Comparison of ENCODE assay signal across 12 mouse cellular contexts in the genomic region with DNA sequence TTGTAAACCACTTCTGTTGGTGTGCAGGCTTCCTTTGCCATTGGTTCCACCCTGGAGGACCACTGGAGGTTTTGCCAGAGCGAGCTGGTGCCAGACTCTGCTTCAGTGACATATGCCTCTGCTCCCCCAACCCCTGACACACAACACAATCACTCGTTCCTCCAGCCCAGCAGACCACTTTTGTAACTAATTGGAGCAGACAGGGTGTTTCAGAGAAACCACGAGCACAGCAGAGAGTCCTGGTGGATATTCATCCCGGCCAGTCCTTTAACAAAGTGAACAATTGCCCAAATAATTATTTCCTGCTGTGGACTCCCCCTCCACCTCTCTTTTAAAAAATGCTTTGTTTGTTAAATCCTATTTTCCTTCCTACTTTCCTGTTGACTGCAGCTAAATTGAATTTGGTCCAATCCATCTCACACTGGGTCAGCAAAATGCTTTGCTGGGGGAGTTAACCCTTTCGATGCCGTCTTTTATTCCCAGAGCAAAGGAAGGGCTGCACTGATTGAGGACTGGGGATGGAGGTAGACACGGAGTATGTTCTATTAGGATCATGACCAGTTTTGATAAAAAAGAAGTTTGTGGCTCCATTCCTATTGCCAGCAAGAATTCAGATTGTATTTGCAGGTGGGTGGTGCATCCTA.
DNase-seq lines count a peak whose midpoint lies in the region; ATAC-seq lines count a peak whose summit lies in the region.
"Had no signal": no experiment of that assay in that cellular context is flagged by ENCODE, and none has a peak within 500 bp of the region (broad histone marks: within the 10 kb centered on the region; RNA-seq: fewer than 3 reads in every experiment).

No protein-coding gene starts in this region.

- no peaks in the 10 kb centered on the region for H3K27me3 ChIP-seq in embryonic facial prominence, embryonic 12.5 days
- H3K27me3 ChIP-seq in hindbrain, embryonic 12.5 days: peaks cover 21% of the 10 kb centered on the region
- peaks cover 7% of the 10 kb centered on the region; the same call in 1 of the 2 replicates for H3K27me3 ChIP-seq in midbrain, embryonic 14.5 days (ENCODE audit: control insufficient read depth, insufficient read depth, low read length)
- H3K27me3 ChIP-seq: CH12.LX had no signal

- H3K4me2 ChIP-seq in embryonic facial prominence, embryonic 12.5 days (replicated peaks): peak overlapping the region; percentile 21
- H3K4me2 ChIP-seq in hindbrain, embryonic 12.5 days (replicated peaks): no peak overlapping the region; the same call in 1 of the 2 replicates
- H3K4me2 ChIP-seq in midbrain, embryonic 14.5 days (ENCODE audit: low read length): 0 out of 2 replicates have a peak overlapping the region, but pooled peaks have one; percentile 4

- H3K4me3 ChIP-seq in embryonic facial prominence, embryonic 12.5 days: no peak overlapping the region
- no peak overlapping the region for H3K4me3 ChIP-seq in hindbrain, embryonic 12.5 days
- H3K4me3 ChIP-seq in midbrain, embryonic 14.5 days (replicated peaks; ENCODE audit: low read depth, low read length): no peak overlapping the region

- intact Hi-C loops in left cerebral cortex, postnatal 4 days (cut with DNase I): no loop called here
- intact Hi-C loops in left cerebral cortex, postnatal 14 days (cut with DNase I): loop anchor here (5.0 to 10.0 kb wide), 2 partner anchors 259 to 297 kb away; no protein-coding TSS in a partner anchor

- H3K4me1 ChIP-seq in embryonic facial prominence, embryonic 12.5 days: peaks cover 39% of the 10 kb centered on the region
- H3K4me1 ChIP-seq in hindbrain, embryonic 12.5 days: peaks cover 29% of the 10 kb centered on the region
- H3K4me1 ChIP-seq in midbrain, embryonic 14.5 days (ENCODE audit: control insufficient read depth, insufficient read depth, low read length): peaks cover 26% of the 10 kb centered on the region

- H3K36me3 ChIP-seq in embryonic facial prominence, embryonic 12.5 days: no peaks in the 10 kb centered on the region
- no peaks in the 10 kb centered on the region for H3K36me3 ChIP-seq in hindbrain, embryonic 12.5 days
- H3K36me3 ChIP-seq in midbrain, embryonic 14.5 days (ENCODE audit: control insufficient read depth, insufficient read depth, low read length): no peaks in the 10 kb centered on the region

- peak; percentile 81 for DNase-seq in left cerebral cortex, postnatal 4 days
- no peak for DNase-seq in left cerebral cortex, postnatal 14 days (ENCODE audit: low spot score in 2 of 2)
- DNase-seq in midbrain, embryonic 14.5 days: peak; percentile 70
- DNase-seq in left cerebral cortex, adult 18-20 months (ENCODE audit: low spot score in 2 of 2): no peak
- no peak for DNase-seq in cerebellum, adult 11-12 months
- DNase-seq: cerebellum, adult 11 months; lung, postnatal 14 days had no signal

- H3K27ac ChIP-seq in embryonic facial prominence, embryonic 12.5 days: peak overlapping the region; percentile 67
- no peak overlapping the region; the same call in 1 of the 2 replicates for H3K27ac ChIP-seq in hindbrain, embryonic 12.5 days
- no peak overlapping the region for H3K27ac ChIP-seq in midbrain, embryonic 14.5 days (replicated peaks; ENCODE audit: low read depth, low read length)

- no peak overlapping the region for H3K9ac ChIP-seq in embryonic facial prominence, embryonic 12.5 days
- no peak overlapping the region for H3K9ac ChIP-seq in hindbrain, embryonic 12.5 days
- H3K9ac ChIP-seq in midbrain, embryonic 14.5 days (replicated peaks; ENCODE audit: low read length): no peak overlapping the region

- ATAC-seq in embryonic facial prominence, embryonic 12.5 days (ENCODE audit: insufficient number of reproducible peaks, insufficient read depth, low FRiP score, low TSS enrichment): peak; percentile 18; the same call in 1 of the 2 replicates
- ATAC-seq in hindbrain, embryonic 12.5 days (ENCODE audit: low FRiP score): peak; percentile 59; the same call in 1 of the 2 replicates
- peak; percentile 56 for ATAC-seq in midbrain, embryonic 14.5 days (ENCODE audit: low FRiP score, low TSS enrichment)
- ATAC-seq in megakaryocyte, adult 5-6 weeks (ENCODE audit: poor library complexity, severe bottlenecking): no peak
- ATAC-seq: activated CD4-positive, CD25-positive, alpha-beta regulatory T cell, adult 4 months had no signal

- WGBS in embryonic facial prominence, embryonic 12.5 days: 11% methylated on average over 7 of the region's 7 CpGs
- 7% methylated on average over 7 of the region's 7 CpGs for WGBS in hindbrain, embryonic 12.5 days
- 4% methylated on average over 7 of the region's 7 CpGs for WGBS in midbrain, embryonic 14.5 days

- no peaks in the 10 kb centered on the region for H3K9me3 ChIP-seq in embryonic facial prominence, embryonic 12.5 days
- H3K9me3 ChIP-seq in hindbrain, embryonic 12.5 days (replicated peaks): no peaks in the 10 kb centered on the region
- 0 out of 2 replicates have a peak, but pooled peaks cover under 1% of the 10 kb centered on the region for H3K9me3 ChIP-seq in midbrain, embryonic 14.5 days (ENCODE audit: control insufficient read depth, low read length)

Comparison
In these comparisons a context has a peak if more than half of its experiments do, and no peak if none do; other contexts are left out.
1. DNase-seq: peak in left cerebral cortex, postnatal 4 days (single experiment) and midbrain, embryonic 14.5 days (single experiment); none in left cerebral cortex, postnatal 14 days (0 of 2), left cerebral cortex, adult 18-20 months (0 of 2) and cerebellum, adult 11-12 months (single experiment).